Mouse (Mus musculus) neutrophil, adult 5-6 weeks (primary cell): Measurements from ENCODE around the gene Slc2a1. TPM values are rescaled to one million over a fixed set of nuclear protein-coding genes. Genes with fewer than 3 reads are reported as not detected.
A peak's percentile ranks its signal among the peaks of the same experiment; 100 is the strongest.

Source experiments
- ATAC-seq: fragments of 151-379, 151-347 bp; 2 replicates; pipeline ENCODE4 v1.8.0; 2017; ENCODE audit warnings: mild to moderate bottlenecking, moderate TSS enrichment; ENCODE audit not compliant: insufficient number of reproducible peaks, poor library complexity, low FRiP score, severe bottlenecking; ENCODE audit errors: extremely low read depth
- total RNA-seq: library from RNA; stranded (forward); fragments of 200-1000 nt; gene quantifications from 2 replicates; pipeline ENCODE4 v1.2.3, GENCODE M21; 2017

The Slc2a1 gene
- total RNA-seq, 1 experiment from 2014 or later, result 70.1 TPM

DNA sequence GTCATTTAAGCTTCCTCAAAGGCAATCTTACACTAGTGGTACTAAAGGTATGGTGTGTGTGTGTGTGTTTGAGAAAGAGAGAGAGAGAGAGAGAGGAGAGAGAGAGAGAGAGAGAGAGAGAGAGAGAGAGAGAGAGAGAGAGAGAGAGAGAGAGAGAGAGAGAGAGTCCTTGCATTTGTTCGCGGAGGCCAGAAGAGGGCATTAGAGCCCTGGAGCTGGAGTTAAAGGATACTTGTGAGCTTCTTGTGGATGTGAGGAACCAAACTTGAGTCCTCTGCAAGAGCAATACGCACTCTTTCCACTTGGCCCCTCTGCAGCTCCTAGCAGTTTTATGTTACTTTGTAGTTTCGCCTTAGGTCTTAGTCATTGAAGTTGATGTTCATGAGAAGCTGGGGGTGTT lies 54.5 kb downstream of the Slc2a1 start:
- ATAC-seq, result no peak

GRCm38 (mm10) chr4:119165916-119166315 lies 57.4 kb downstream of the Slc2a1 start:
- no peak for ATAC-seq

- no peak for ATAC-seq
Measured at GRCm38 (mm10) chr4:119167068-119167467, 58.6 kb downstream of the Slc2a1 start.

DNA sequence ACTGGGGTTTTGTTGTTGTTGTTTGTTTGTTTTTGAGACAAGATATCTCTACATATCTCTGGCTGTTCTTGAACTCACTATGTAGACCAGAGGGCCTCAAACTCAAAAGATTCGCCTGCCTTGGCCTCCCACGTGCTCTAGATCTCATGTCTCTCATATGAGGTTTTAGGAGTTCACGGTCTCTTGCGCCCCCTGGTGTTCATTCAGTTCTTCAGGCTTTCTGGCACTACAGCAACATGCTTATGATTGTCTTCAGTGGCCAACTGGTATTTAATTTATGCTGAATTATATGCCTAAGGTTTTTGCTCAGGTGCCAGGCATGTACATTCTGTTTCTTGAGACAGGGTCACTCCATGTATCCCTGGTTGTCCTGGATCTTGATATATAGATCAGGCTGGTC lies 59.2 kb downstream of the Slc2a1 start:
- ATAC-seq, result peak; percentile 91

- no peak for ATAC-seq
Measured at GRCm38 (mm10) chr4:119172919-119173650, 64.6 kb downstream of the Slc2a1 start.

DNA sequence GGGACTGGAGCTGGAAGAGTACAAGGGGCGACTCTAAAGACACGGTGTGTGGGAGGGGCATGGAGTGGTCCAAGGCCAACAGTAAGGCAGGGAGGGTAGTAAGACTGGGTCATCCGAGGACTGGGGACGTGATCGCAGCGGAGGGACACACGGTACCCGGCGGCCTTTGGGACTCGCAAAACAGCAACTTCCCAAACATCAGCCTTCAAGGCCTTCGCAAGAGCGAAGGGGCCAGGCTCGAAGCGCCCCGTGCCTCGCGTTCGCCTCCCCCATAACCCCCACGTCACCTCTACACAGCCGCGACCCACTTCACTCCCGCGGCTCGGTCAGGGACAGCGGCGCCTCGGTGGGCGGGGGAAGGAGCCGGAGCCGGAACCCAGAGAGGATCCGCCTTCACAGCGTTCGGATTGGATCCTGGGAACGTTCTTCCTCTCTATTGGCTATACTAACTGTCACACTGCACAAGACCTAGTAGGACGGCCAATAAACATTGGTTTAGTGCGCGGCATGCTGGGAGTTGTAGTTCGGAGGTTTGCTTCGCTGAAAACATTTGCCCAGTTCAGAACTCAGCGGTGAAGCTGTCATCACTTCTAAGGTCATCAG lies 65.4 kb downstream of the Slc2a1 start, which contains the start of gene Zfp691:
TSS of gene Zfp691 (minus strand) at position 345 of the 603 bp plus-strand sequence.
- peak; percentile 100 for ATAC-seq

DNA sequence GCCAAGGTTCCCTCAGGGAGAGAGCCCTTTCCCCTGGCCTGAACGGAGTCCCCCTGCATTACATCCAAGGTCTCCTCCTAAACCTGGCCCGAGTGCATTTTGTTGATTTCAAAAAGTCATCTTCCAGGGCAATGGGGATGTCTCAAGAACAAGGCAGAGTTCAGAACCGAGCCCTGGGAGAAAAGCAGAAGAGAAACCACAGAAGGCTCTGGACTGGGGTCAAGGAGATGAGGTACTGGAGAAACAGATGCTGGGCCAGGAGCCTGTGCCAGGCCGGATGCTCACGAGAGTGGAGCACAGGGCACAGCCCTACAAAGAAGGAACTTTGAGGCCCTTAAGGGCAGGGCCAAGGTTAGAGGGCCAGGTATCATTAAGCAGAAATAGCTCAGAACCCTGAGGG lies 69.2 kb downstream of the Slc2a1 start:
- no peak for ATAC-seq

DNA sequence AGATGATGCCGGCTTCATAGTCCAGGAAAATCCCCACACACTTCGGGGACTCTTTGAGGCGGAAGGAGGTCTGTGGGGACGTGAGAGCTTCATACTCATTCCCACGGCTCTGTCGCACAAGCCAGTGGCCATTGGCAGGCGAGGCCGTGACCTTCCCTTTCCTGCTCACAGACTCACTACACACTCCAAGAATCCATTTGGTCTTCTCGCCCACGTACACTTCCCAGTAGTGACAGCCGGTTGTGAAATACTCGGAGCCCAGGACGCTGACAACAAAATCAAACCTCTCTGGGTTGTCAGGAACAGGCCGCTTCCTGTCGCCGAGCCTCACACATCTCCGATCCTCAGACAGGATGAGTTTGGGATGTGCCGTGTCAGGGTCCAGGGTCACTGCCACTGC lies 69.8 kb downstream of the Slc2a1 start:
- ATAC-seq, result no peak

DNA sequence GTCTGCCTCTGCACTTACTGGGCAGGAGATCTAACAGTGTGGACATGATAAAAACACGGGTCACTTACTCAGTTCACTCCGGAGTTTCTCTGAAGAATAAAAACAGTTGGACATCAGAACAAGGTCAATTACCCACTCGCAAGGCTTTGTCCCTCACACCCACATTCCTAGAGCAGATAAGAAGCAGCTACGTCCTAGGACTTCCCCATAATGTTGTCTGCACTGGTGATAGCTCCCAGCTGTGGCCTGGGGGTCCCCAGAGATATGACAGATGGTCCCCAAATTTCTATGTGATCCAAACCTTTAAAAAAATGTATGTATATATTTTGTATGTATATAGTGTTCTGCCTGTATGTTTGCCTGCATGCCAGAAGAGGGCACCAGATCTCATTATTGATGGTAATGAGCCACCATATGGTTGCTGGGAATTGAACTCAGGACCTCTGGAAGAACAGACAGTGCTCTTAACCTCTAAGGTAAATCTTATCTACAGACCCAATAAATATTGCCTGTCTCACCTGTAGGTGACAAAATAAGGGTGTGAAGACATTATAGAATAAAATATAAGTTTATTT lies 71.7 kb downstream of the Slc2a1 start:
- no peak for ATAC-seq

GRCm38 (mm10) chr4:119181456-119181855 lies 72.9 kb downstream of the Slc2a1 start:
- ATAC-seq, result peak; percentile 91

- no peak for ATAC-seq
Measured at GRCm38 (mm10) chr4:119183525-119183924, 75.0 kb downstream of the Slc2a1 start.

DNA sequence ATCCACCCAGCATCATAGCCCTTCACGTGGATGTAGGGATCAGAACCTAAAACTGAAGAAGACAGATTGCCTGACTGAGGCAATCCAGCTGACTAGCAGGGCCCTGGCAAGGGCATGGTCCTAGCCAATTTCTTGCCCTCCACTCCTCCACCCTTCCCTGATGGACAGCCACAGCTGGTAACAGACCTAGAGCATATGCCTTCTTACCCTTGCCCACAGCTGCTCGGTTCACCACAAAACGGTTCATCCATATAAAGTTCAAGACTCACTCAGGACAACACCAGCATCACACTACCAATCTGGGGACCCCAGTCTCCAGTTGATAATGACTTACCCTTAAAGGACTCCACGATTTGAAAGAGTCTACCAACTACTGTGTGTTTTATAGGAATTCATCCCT lies 77.3 kb downstream of the Slc2a1 start:
- no peak for ATAC-seq

Other genes with a start within 250 kb of the Slc2a1 start
- gene Olfr1331, start 244.1 kb upstream of the Slc2a1 start, total RNA-seq, result not detected in 2 replicates
- gene Olfr1330, start 220.1 kb upstream of the Slc2a1 start, total RNA-seq, result not detected in 2 replicates
- gene Olfr1329, start 191.2 kb upstream of the Slc2a1 start, total RNA-seq, result not detected in 2 replicates
- not detected in 2 replicates for gene Olfr1328, start 170.1 kb upstream of the Slc2a1 start, total RNA-seq
- not detected in 2 replicates for gene Lao1, start 147.1 kb upstream of the Slc2a1 start, total RNA-seq
- gene Zfp691, start 65.5 kb downstream of the Slc2a1 start, total RNA-seq, result 6.9 and 10.3 TPM in 2 replicates
- 0.12 and 0.49 TPM in 2 replicates for gene Ermap, start 81.3 kb downstream of the Slc2a1 start, total RNA-seq
- 50.2 and 63.6 TPM in 2 replicates for gene Svbp, start 86.6 kb downstream of the Slc2a1 start, total RNA-seq
- not detected in 2 replicates for gene Tmem269, start 109.5 kb downstream of the Slc2a1 start, total RNA-seq
- gene AU022252, start 124.0 kb downstream of the Slc2a1 start, total RNA-seq, result 5.9 and 8.1 TPM in 2 replicates
- gene P3h1, start 124.2 kb downstream of the Slc2a1 start, total RNA-seq, result 1.9 and 3.7 TPM in 2 replicates
- not detected in 2 replicates for gene Cldn19, start 146.7 kb downstream of the Slc2a1 start, total RNA-seq
- 380 and 442 TPM in 2 replicates for gene Ybx1, start 185.9 kb downstream of the Slc2a1 start, total RNA-seq
- 23.7 and 27.5 TPM in 2 replicates for gene Ppih, start 211.8 kb downstream of the Slc2a1 start, total RNA-seq